Mouse (Mus musculus): ENCODE results near the gene Gm49387. TPM values are rescaled to one million over a fixed set of nuclear protein-coding genes. Genes with fewer than 3 reads are reported as not detected.
"Not testable (repeated sequence)": the region's sequence is repeated elsewhere in the genome, so short reads cannot be mapped to it uniquely, and the experiment has no call there.

Gene Gm49387
- total RNA-seq, 1 experiment: not detected

- Histone ChIP-seq H3K4me1 (ENCODE audit: control insufficient read depth in 2 of 2, insufficient read depth in 2 of 2, low read length in 2 of 2, poor library complexity in 1 of 2) (no peaks in the 10 kb centered on the region), H3K4me3 (ENCODE audit: insufficient read depth in 1 of 2, low read depth in 1 of 2, low read length in 2 of 2, poor library complexity in 1 of 2, severe bottlenecking in 1 of 2) (no peak overlapping the region), H3K9me3 (ENCODE audit: control insufficient read depth, insufficient read depth, low read depth, low read length) (no peaks in the 10 kb centered on the region), H3K9ac (ENCODE audit: insufficient read depth, low read depth, low read length, poor library complexity, severe bottlenecking) (no peak overlapping the region), H3K27ac (ENCODE audit: insufficient read depth, low read depth, low read length, poor library complexity, severe bottlenecking) (no peak overlapping the region), H3K36me3 (ENCODE audit: control insufficient read depth, insufficient read depth, low read length, poor library complexity, severe bottlenecking) (no peaks in the 10 kb centered on the region)
- in situ Hi-C loops (cut with MboI; ENCODE audit: low sequenced_read_pairs in 2 of 2, unreplicated experiment in 2 of 2): no loop called here
- TF ChIP-seq CHD2 (IDR thresholded peaks at IDR 0.05; ENCODE audit: low read depth, low read length) (no peak), ZNF384 (IDR thresholded peaks at IDR 0.05; ENCODE audit: low read depth, low read length) (no peak), ZC3H11A (IDR thresholded peaks at IDR 0.05; ENCODE audit: borderline replicate concordance, low read depth, low read length) (no peak), HCFC1 (IDR thresholded peaks at IDR 0.05; ENCODE audit: borderline replicate concordance, insufficient read depth, low read length) (no peak), MAFK (IDR thresholded peaks at IDR 0.05; ENCODE audit: insufficient read depth, low read depth, low read length) (no peak)
- DNase-seq (ENCODE audit: low read depth, low spot score): no peak
Measured at GRCm38 (mm10) chr14:31613671-31614070, 27.0 kb downstream of the Gm49387 start.

- TF ChIP-seq ZC3H11A (IDR thresholded peaks at IDR 0.05; ENCODE audit: borderline replicate concordance, low read depth, low read length): no peak
- no peak for TF ChIP-seq HCFC1 (IDR thresholded peaks at IDR 0.05; ENCODE audit: borderline replicate concordance, insufficient read depth, low read length)
- TF ChIP-seq ZNF384 (IDR thresholded peaks at IDR 0.05; ENCODE audit: low read depth, low read length): no peak
- TF ChIP-seq MAFK (IDR thresholded peaks at IDR 0.05; ENCODE audit: insufficient read depth, low read depth, low read length): no peak
- TF ChIP-seq CHD2 (IDR thresholded peaks at IDR 0.05; ENCODE audit: low read depth, low read length): no peak
Measured at GRCm38 (mm10) chr14:31611986-31612385, 28.7 kb downstream of the Gm49387 start.

GRCm38 (mm10) chr14:31605514-31605913, 35.2 kb downstream of the Gm49387 start:
- Histone ChIP-seq H3K36me3 (ENCODE audit: control insufficient read depth, insufficient read depth, low read length, poor library complexity, severe bottlenecking) (no peaks in the 10 kb centered on the region), H3K9ac (ENCODE audit: insufficient read depth, low read depth, low read length, poor library complexity, severe bottlenecking) (no peak overlapping the region), H3K9me3 (ENCODE audit: control insufficient read depth, insufficient read depth, low read depth, low read length) (no peaks in the 10 kb centered on the region), H3K4me3 (ENCODE audit: insufficient read depth in 1 of 2, low read depth in 1 of 2, low read length in 2 of 2, poor library complexity in 1 of 2, severe bottlenecking in 1 of 2) (no peak overlapping the region), H3K4me1 (ENCODE audit: control insufficient read depth in 2 of 2, insufficient read depth in 2 of 2, low read length in 2 of 2, poor library complexity in 1 of 2) (no peaks in the 10 kb centered on the region), H3K27ac (ENCODE audit: insufficient read depth, low read depth, low read length, poor library complexity, severe bottlenecking) (no peak overlapping the region)
- peak; percentile 24 for DNase-seq (ENCODE audit: low read depth, low spot score)
- TF ChIP-seq ZC3H11A (IDR thresholded peaks at IDR 0.05; ENCODE audit: borderline replicate concordance, low read depth, low read length) (no peak), CHD2 (IDR thresholded peaks at IDR 0.05; ENCODE audit: low read depth, low read length) (no peak), ZNF384 (IDR thresholded peaks at IDR 0.05; ENCODE audit: low read depth, low read length) (no peak), MAFK (IDR thresholded peaks at IDR 0.05; ENCODE audit: insufficient read depth, low read depth, low read length) (no peak), HCFC1 (IDR thresholded peaks at IDR 0.05; ENCODE audit: borderline replicate concordance, insufficient read depth, low read length) (no peak)
- in situ Hi-C loops (cut with MboI; ENCODE audit: low sequenced_read_pairs in 2 of 2, unreplicated experiment in 2 of 2): no loop called here

More at GRCm38 (mm10) chr14:31611986-31612385, 28.7 kb downstream of the Gm49387 start:
- in situ Hi-C loops (cut with MboI; ENCODE audit: low sequenced_read_pairs in 2 of 2, unreplicated experiment in 2 of 2): no loop called here
- Histone ChIP-seq H3K36me3 (ENCODE audit: control insufficient read depth, insufficient read depth, low read length, poor library complexity, severe bottlenecking) (no peaks in the 10 kb centered on the region), H3K9ac (ENCODE audit: insufficient read depth, low read depth, low read length, poor library complexity, severe bottlenecking) (no peak overlapping the region; the same call in 1 of the 2 replicates), H3K27ac (ENCODE audit: insufficient read depth, low read depth, low read length, poor library complexity, severe bottlenecking) (no peak overlapping the region), H3K9me3 (ENCODE audit: control insufficient read depth, insufficient read depth, low read depth, low read length) (no peaks in the 10 kb centered on the region), H3K4me3 (ENCODE audit: insufficient read depth in 1 of 2, low read depth in 1 of 2, low read length in 2 of 2, poor library complexity in 1 of 2, severe bottlenecking in 1 of 2) (no peak overlapping the region), H3K4me1 (ENCODE audit: control insufficient read depth in 2 of 2, insufficient read depth in 2 of 2, low read length in 2 of 2, poor library complexity in 1 of 2) (no peaks in the 10 kb centered on the region)
- no peak for DNase-seq (ENCODE audit: low read depth, low spot score)

- no peak for DNase-seq (ENCODE audit: low read depth, low spot score)
Measured at GRCm38 (mm10) chr14:31604916-31605315, 35.8 kb downstream of the Gm49387 start.

DNA sequence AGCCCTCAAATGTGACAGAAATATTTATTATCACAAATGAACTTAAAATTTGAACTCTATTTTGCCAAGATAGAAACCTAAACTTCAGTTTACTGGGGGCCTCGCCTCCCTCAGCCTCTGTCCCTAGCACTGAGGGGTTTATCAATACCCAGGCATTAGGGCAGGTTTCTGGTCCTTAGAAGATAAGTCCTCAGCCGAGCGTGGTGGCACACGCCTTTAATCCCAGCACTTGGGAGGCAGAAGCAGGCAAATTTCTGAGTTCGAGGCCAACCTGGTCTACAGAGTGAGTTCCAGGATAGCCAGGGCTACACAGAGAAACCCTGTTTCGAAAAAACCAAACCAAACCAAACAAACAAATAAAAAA, 38.1 kb downstream of the Gm49387 start:
- H3K4me1 ChIP-seq (ENCODE audit: control insufficient read depth in 2 of 2, insufficient read depth in 2 of 2, low read length in 2 of 2, poor library complexity in 1 of 2); H3K9ac ChIP-seq (ENCODE audit: insufficient read depth, low read depth, low read length, poor library complexity, severe bottlenecking); H3K9me3 ChIP-seq (ENCODE audit: control insufficient read depth, insufficient read depth, low read depth, low read length); H3K36me3 ChIP-seq (ENCODE audit: control insufficient read depth, insufficient read depth, low read length, poor library complexity, severe bottlenecking); in situ Hi-C loops (cut with MboI; ENCODE audit: low sequenced_read_pairs in 2 of 2, unreplicated experiment in 2 of 2); H3K4me3 ChIP-seq (ENCODE audit: insufficient read depth in 1 of 2, low read depth in 1 of 2, low read length in 2 of 2, poor library complexity in 1 of 2, severe bottlenecking in 1 of 2); DNase-seq (ENCODE audit: low read depth, low spot score); H3K27ac ChIP-seq (ENCODE audit: insufficient read depth, low read depth, low read length, poor library complexity, severe bottlenecking): not testable (repeated sequence)

More at GRCm38 (mm10) chr14:31604916-31605315, 35.8 kb downstream of the Gm49387 start:
- H3K9ac ChIP-seq (ENCODE audit: insufficient read depth, low read depth, low read length, poor library complexity, severe bottlenecking): no peak overlapping the region
- H3K4me1 ChIP-seq (ENCODE audit: control insufficient read depth in 2 of 2, insufficient read depth in 2 of 2, low read length in 2 of 2, poor library complexity in 1 of 2): no peaks in the 10 kb centered on the region
- in situ Hi-C loops (cut with MboI; ENCODE audit: low sequenced_read_pairs in 2 of 2, unreplicated experiment in 2 of 2): no loop called here
- H3K36me3 ChIP-seq (ENCODE audit: control insufficient read depth, insufficient read depth, low read length, poor library complexity, severe bottlenecking): no peaks in the 10 kb centered on the region
- no peak overlapping the region for H3K27ac ChIP-seq (ENCODE audit: insufficient read depth, low read depth, low read length, poor library complexity, severe bottlenecking)
- no peaks in the 10 kb centered on the region for H3K9me3 ChIP-seq (ENCODE audit: control insufficient read depth, insufficient read depth, low read depth, low read length)
- no peak overlapping the region; a peak in 1 of 4 replicates for H3K4me3 ChIP-seq (ENCODE audit: insufficient read depth in 1 of 2, low read depth in 1 of 2, low read length in 2 of 2, poor library complexity in 1 of 2, severe bottlenecking in 1 of 2)
- no peak for TF ChIP-seq MAFK (IDR thresholded peaks at IDR 0.05; ENCODE audit: insufficient read depth, low read depth, low read length)
- no peak for TF ChIP-seq ZNF384 (IDR thresholded peaks at IDR 0.05; ENCODE audit: low read depth, low read length)
- TF ChIP-seq CHD2 (IDR thresholded peaks at IDR 0.05; ENCODE audit: low read depth, low read length): no peak
- TF ChIP-seq ZC3H11A (IDR thresholded peaks at IDR 0.05; ENCODE audit: borderline replicate concordance, low read depth, low read length): no peak
- no peak for TF ChIP-seq HCFC1 (IDR thresholded peaks at IDR 0.05; ENCODE audit: borderline replicate concordance, insufficient read depth, low read length)
